Mouse (Mus musculus) liver, postnatal 0 days (tissue): ENCODE measurements around the gene Tmprss7.

ENCODE experiments used
- CTCF ChIP-seq: sonication (generic); IDR thresholded peaks from 2 replicates; pipeline ENCODE4 v1.5.1; 2016; ENCODE audit warnings: antibody characterized with exemption, low read depth
- EP300 ChIP-seq: IDR thresholded peaks from 2 replicates; pipeline ENCODE4 v1.6.1; 2016; ENCODE audit warnings: antibody characterized with exemption, low read depth, mild to moderate bottlenecking

DNA sequence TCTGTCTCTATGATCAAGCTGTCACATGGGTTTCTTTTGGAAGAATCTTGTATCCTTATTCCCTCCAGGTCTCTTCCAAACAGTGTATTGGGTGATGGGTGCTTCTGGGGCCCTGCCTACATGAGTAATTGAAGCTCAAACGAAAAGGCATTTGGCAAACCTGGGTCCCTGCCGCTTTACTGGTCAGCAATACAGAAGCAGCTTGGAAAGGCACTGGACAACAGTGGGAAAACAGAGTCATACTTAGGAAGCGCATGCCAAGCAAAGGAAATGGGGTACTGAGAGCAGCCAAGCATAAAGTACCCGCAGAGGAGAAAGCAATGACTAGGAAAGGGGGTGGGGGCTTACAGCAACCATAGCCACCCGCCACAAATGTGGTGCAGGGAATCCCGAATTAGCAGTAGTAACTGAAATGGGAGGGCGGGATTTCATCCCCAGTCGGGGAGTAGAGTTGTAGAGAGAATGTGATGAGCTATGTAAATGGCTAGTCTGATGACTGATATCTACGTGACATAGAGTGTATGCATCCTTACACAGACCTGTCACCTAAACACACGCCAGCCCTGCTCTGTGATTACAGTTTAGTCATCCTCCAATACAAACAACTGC is 26.7 kb upstream of the Tmprss7 start:
- TF ChIP-seq CTCF, result no peak
- TF ChIP-seq EP300, result no peak
